Mouse (Mus musculus): Measurements from ENCODE around the gene Plcg2.

DNA sequence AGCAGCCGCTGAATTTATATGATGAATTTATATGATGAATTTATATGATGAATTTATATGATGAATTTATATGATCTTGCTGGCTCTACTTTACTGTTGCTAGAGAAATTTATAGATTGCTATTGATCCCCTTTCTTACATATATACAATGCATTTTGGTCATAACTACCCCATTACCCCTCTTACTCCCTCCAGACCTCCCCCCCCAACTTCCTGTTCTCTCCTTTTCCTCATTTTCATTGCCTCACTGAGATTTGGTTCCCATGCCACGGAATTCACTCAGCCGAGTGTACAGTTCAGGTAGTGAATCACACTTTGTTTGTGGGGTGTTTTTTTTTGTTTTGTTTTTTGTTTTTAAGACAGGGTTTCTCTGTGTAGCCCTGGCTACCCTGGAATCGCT, 20.8 kb downstream of the Plcg2 start:
- no peak for TF ChIP-seq POLR2A (IDR thresholded peaks at IDR 0.05; ENCODE audit: low read depth, low read length)
- no peak for TF ChIP-seq CTCF (IDR thresholded peaks at IDR 0.05; ENCODE audit: borderline replicate concordance, insufficient read depth, low read length)
